In the genomic region with DNA sequence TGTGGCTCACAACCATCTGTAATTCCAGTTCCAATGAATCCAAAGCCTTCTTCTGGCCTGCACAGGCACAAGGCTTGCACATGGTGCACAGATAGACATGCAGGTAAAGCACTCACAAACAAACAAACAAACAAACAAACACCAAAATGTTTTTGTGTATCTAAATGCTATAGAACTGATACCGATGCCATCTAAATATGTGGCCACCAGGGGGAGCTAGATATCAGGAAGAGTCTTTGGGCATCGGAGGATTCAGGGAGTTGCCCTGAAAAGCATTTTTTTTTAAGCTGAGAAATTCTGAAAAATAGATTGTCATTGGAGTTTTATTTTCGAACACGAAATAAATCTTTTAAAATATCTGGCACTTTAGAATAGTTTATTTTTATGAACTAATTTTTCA, we compare ENCODE assay signal across 9 mouse cellular contexts. TPM values are rescaled to one million over a fixed set of nuclear protein-coding genes. Genes with fewer than 3 reads are reported as not detected.
DNase-seq lines count a peak whose midpoint lies in the region; ATAC-seq and TF ChIP-seq lines count a peak whose summit lies in the region.
"Had no signal": no experiment of that assay in that cellular context is flagged by ENCODE, and none has a peak within 500 bp of the region (broad histone marks: within the 10 kb centered on the region; RNA-seq: fewer than 3 reads in every experiment).

No protein-coding gene starts in this region.

- H3K27me3 ChIP-seq in liver, adult 2 months (ENCODE audit: control insufficient read depth, insufficient read depth, low read length), result no peaks in the 10 kb centered on the region
- H3K27me3 ChIP-seq in liver, embryonic 12.5 days (replicated peaks), result no peaks in the 10 kb centered on the region; the same call in 1 of the 2 replicates
- no peaks in the 10 kb centered on the region for H3K27me3 ChIP-seq in Patski
- H3K27me3 ChIP-seq: neural tube, embryonic 13.5 days had no signal

- no peak overlapping the region for H3K27ac ChIP-seq in liver, adult 2 months (replicated peaks; ENCODE audit: insufficient read depth, low read depth, low read length)
- H3K27ac ChIP-seq in liver, embryonic 12.5 days, result no peak overlapping the region
- H3K27ac ChIP-seq: neural tube, embryonic 13.5 days had no signal

- DNase-seq in liver, adult 2 months (ENCODE audit: extremely low read depth, low read depth, low spot score), result peak; percentile 37
- DNase-seq in Patski (ENCODE audit: low read depth, low spot score), result peak; percentile 41
- DNase-seq in cerebellum, postnatal 10 days, result peak; percentile 89 to 95
- peak; percentile 29 to 55 for DNase-seq in frontal cortex, postnatal 25 days (ENCODE audit: low spot score in 2 of 2)
- DNase-seq in layer of hippocampus, adult 9-11 months, result peak; percentile 45
- DNase-seq in mesoderm, embryonic 11.5 days (ENCODE audit: low read depth, low spot score), result peak; percentile 71
- peak; percentile 61 for DNase-seq in thymus, postnatal 14 days

- TF ChIP-seq POLR2A in liver, adult 2 months (IDR thresholded peaks at IDR 0.05; ENCODE audit: extremely low read depth, insufficient read depth, low read length), result no peak

- no peak overlapping the region for H3K4me3 ChIP-seq in liver, adult 2 months (ENCODE audit: insufficient read depth, low read depth, low read length)
- H3K4me3 ChIP-seq in liver, embryonic 12.5 days, result no peak overlapping the region
- H3K4me3 ChIP-seq: neural tube, embryonic 13.5 days had no signal

- H3K9me3 ChIP-seq in liver, embryonic 12.5 days (replicated peaks), result no peaks in the 10 kb centered on the region
- H3K9me3 ChIP-seq: neural tube, embryonic 13.5 days had no signal

- H3K4me1 ChIP-seq in liver, adult 2 months (ENCODE audit: control insufficient read depth, insufficient read depth, low read length), result no peaks in the 10 kb centered on the region
- H3K4me1 ChIP-seq in liver, embryonic 12.5 days, result no peaks in the 10 kb centered on the region
- H3K4me1 ChIP-seq: neural tube, embryonic 13.5 days had no signal

- 7% methylated on average over 4 of the region's 4 CpGs for WGBS in liver, adult 2 months
- 13% methylated on average over 4 of the region's 4 CpGs for WGBS in liver, embryonic 12.5 days (ENCODE audit: insufficient replicate concordance)

- CTCF ChIA-PET in Patski (lab: Charles Lee), result interaction anchor here (0.7 to 7.9 kb wide), 22 partner anchors 9 to 395 kb away, joined by 3 to 114 read pairs (median 4); partner anchors contain the start of genes 4930579G24Rik and Etfdh

- 0 out of 2 replicates have a peak, but pooled peaks have one; percentile 24 for TF ChIP-seq CTCF in liver, adult 2 months (IDR thresholded peaks at IDR 0.05; ENCODE audit: low read depth, low read length)
- TF ChIP-seq CTCF in Patski (IDR thresholded peaks at IDR 0.05), result peak; percentile 84

- no peak overlapping the region for H3K4me2 ChIP-seq in liver, embryonic 12.5 days
- H3K4me2 ChIP-seq: neural tube, embryonic 13.5 days had no signal

- in situ Hi-C loops in Patski (cut with MboI; ENCODE audit: low pct_unique_long_range_greater_than_20kb), result no loop called here

- no peaks in the 10 kb centered on the region for H3K36me3 ChIP-seq in liver, adult 2 months (ENCODE audit: control insufficient read depth, insufficient read depth, low read length)
- H3K36me3 ChIP-seq in liver, embryonic 12.5 days, result no peaks in the 10 kb centered on the region
- H3K36me3 ChIP-seq: neural tube, embryonic 13.5 days had no signal

- POLR2A ChIA-PET in Patski (lab: Charles Lee), result interaction anchor here (0.6 kb wide), 1 partner anchor 136 kb away, joined by 3 read pairs; no protein-coding TSS in a partner anchor

- ATAC-seq in liver, embryonic 12.5 days, result no peak
- ATAC-seq in Patski, result no peak

- no peak overlapping the region for H3K9ac ChIP-seq in liver, adult 2 months (ENCODE audit: low read depth, low read length)
- no peak overlapping the region for H3K9ac ChIP-seq in liver, embryonic 12.5 days
- H3K9ac ChIP-seq: neural tube, embryonic 13.5 days had no signal

- no peaks in the 10 kb centered on the region for H3K79me2 ChIP-seq in liver, adult 2 months (ENCODE audit: control insufficient read depth, insufficient read depth, low read length)

RNA-seq across cellular contexts. Expression of gene Etfdh, which starts 43.8 kb away (rescaled TPM):
- 199 and 240 TPM in 2 replicates for total RNA-seq in liver, adult 2 months (2014; rRNA removed)
- polyA plus RNA-seq in liver, adult 2 months (2012; rRNA removed), result 664 and 680 TPM in 2 replicates
- polyA plus RNA-seq in liver, embryonic 12.5 days (2016; fragmentation: Nextera tagmentation; extraction: Ambion mirVana), result 39.2 and 41.1 TPM in 2 replicates
- polyA plus RNA-seq in Patski (2021), result 147 TPM

RNA-seq across cellular contexts. Expression of gene 4930579G24Rik, which starts 44.2 kb away (rescaled TPM):
- 0.37 and 0.74 TPM in 2 replicates for total RNA-seq in liver, adult 2 months (2014; rRNA removed)
- 0.35 and 0.55 TPM in 2 replicates for polyA plus RNA-seq in liver, adult 2 months (2012; rRNA removed)
- polyA plus RNA-seq in liver, embryonic 12.5 days (2016; fragmentation: Nextera tagmentation; extraction: Ambion mirVana), result 23.7 and 23.8 TPM in 2 replicates
- 19.6 TPM for polyA plus RNA-seq in Patski (2021)

Comparison
In these comparisons a context has a peak if more than half of its experiments do, and no peak if none do; other contexts are left out.
1. RNA of gene 4930579G24Rik, which starts 44.2 kb away (polyA plus RNA-seq): 23.7 to 23.8 TPM in liver, embryonic 12.5 days and 19.6 TPM in Patski (single experiment); 0.35 to 0.55 TPM in liver, adult 2 months; every median in the first group is over 10 times any median in the second.
2. DNase-seq: peak in every context shown above with its lines; median percentile 92 in cerebellum, postnatal 10 days; 71 in mesoderm, embryonic 11.5 days; 61 in thymus, postnatal 14 days; 45 in layer of hippocampus, adult 9-11 months; 42 in frontal cortex, postnatal 25 days; 41 in Patski; 37 in liver, adult 2 months.